Mouse (Mus musculus) activated CD4-positive, CD25-positive, alpha-beta regulatory T cell, adult 4 months (primary cell): ENCODE measurements around the gene Hamp2. TPM values are rescaled to one million over a fixed set of nuclear protein-coding genes. Genes with fewer than 3 reads are reported as not detected.
"Not testable (repeated sequence)": the region's sequence is repeated elsewhere in the genome, so short reads cannot be mapped to it uniquely, and the experiment has no call there.

ENCODE experiments used
- ATAC-seq: one replicate; pipeline ENCODE4 v1.8.0; 2017
- polyA plus RNA-seq, 2 experiments: library from polyadenylated mRNA; unstranded; fragments of 100-300 nt; shearing (Covaris generic); gene quantifications; one replicate each; pipeline ENCODE4 v1.2.1; 2017

Hamp2 gene
- polyA plus RNA-seq, 2 experiments from 2014 or later: not detected

DNA sequence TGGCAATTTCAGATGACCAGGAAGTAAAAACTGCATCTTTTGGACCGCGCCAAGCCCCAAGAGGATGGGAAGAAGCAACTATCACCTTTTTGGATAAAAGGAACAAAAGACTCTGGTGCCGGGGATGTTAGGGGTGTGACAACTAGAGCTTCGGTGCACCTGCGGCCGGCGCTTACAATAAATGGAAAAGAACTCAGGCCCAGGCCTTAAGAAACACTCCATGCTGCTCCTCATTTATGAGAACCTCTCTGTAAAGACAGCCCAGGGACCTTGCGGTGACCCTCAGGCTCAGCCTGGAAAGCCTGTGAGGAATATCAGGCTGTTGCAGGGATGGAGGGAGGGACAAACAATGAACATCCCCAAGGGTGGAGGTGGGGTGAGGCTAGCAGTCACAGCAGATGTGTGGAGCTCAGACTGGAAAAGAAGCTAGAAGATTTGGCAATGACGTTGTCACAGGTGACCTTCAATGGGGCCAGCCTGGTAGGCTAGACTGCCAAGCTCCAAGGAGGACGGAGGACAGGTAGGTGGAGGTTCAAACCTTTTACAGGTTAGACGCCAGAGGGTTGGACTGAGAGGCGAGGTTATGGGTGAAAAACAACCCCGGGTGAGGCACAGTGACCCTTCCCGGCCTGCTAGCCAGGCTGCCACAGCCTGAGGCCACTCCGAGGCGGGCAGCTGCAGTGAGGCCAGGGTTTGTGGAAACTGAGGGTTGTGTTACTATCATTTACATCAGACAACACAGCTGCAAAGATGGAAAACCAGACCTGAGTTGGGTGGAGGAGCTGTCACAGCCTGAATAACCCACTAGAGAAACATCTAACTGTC, 28.2 kb upstream of the Hamp2 start:
- no peak for ATAC-seq

DNA sequence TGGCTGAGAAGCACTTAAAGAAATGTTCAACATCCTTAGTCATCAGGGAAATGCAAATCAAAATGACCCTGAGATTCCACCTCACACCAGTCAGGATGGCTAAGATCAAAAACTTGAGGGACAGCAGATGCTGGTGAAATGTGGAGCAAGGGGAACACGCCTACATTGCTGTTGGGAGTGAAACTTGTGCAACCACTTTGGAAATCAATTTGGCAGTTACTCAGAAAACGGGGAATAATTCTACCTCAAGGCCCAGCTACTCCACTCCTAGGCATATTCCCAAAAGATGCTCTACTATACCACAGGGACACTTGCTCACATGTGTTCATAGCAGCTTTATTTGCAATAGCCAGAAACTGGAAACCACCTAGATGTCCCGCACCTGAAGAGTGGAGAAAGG, 25.4 kb upstream of the Hamp2 start:
- not testable (repeated sequence) for ATAC-seq

DNA sequence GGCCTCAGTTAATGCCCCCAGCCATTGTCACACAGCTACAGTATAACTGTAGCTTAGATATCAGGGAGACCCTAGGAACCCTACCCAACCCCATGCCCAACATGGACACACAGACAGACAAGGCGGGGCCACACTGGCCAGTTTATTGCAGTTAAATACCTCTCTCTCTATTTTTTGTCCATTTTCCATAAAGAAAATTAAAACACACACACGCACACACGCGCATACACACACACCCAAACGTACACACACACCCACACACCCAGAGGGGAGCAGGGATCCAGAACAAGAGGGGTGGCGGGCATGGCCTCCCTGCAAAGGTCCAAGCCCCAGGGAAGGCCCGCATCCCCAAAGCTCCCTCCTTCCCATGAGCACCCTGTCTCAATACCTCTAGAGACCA, 21.4 kb upstream of the Hamp2 start:
- no peak for ATAC-seq

DNA sequence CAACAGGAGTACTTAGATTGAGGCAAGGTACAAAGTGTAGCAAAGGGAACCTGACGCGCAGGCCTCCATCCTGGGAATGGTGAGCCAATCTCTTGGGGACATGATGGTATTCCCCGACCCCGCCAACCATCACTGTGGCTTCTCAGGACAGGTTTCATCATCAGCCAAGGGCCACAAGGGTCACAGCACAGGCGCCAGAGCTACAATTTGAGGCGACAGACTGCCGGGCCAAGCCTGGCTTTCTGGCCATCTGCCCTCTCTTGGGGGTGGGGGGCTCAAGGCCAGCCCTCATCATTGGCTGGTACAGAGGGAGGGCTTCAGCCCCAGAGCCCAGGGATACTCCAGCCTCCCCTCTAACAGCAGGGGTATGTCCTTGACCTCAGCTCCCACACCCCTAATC, 21.0 kb upstream of the Hamp2 start:
- ATAC-seq: not testable (repeated sequence)

DNA sequence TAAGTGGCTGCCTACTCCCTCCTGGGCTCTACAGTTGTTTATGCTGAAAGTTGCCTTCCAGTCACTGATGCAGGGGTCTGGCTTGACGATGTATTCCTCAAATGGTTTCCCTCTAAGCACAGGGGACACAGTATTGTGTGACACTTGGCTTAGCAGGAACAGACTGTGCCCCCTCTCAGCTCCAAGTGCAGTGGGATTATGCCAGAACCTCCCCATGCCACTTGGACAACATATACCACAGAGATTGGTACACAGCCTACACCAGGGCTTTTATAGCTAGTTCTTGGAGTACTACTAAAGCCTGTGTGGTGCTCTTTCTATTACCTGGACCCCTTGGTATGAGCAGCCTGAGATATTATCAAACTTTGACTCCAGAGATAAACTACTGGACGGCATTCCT, 20.2 kb upstream of the Hamp2 start:
- ATAC-seq: not testable (repeated sequence)

DNA sequence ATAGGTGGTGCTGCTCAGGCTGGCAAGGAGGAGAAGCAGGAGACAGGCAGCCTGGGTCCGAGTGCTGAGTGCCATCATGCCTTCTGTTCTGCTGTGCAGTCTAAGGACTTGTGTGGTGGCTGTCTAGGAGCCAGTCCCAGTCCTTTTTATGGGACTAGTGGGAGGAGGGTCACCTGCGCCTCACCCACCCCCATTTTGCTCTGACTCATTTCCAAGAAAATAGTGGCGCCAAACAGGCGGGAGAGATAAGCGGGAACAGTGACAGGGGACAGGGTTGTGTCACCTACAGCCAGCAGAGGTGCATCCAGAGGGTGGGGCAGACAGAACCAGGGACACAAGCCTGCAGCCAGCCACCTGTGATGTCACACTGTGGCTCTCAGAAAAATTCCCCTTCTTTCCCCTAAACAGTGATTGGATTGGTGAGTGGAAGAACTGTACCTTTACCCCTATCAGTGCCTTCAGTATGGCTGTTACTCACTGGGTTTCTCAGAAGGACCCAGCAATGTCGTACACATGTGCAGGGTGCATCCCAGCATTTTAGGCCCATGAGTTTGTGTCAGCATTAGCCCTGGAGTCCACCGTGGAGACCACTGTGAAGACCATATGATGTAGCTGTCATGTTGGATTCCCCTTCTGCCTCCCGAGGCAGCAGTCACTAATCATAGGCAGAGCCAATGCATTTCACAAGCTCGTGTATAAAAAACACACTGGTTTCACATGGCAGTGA, 19.6 kb upstream of the Hamp2 start, which contains the start of gene Hamp:
TSS of gene Hamp (minus strand) at position 124 of the 727 bp plus-strand sequence.
- no peak for ATAC-seq

DNA sequence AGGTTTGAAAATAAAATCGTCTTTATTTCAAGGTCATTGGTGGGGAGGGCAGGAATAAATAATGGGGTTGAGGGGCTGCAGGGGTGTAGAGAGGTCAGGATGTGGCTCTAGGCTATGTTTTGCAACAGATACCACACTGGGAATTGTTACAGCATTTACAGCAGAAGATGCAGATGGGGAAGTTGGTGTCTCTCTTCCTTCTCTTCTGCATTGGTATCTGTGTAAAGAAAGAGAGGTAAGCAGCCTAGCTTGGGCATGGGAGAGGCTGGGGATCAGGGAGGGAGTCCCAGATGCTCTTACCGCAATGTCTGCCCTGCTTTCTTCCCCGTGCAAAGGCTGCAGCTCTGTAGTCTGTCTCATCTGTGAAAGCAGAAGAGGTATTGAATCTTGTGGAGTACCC, 17.9 kb upstream of the Hamp2 start:
- ATAC-seq: not testable (repeated sequence)

DNA sequence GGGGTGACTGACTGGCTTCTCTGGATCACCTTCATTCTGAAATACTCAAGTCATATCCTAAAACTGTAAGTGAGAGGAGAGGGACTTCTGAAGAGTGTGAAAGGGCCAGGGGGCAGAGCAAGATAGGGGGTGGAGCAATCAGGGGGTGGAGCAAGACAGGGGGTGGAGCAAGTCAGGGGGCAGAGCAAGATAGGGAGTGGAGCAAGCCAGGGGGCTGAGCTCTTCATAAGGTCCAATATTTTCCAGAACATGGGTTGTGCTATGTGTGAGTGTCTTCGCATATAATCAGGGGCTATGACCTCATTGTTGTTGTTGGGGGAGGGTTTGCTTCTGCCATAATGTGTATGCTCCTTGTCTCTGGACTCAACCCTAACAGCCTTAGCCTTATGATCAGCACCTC, 15.6 kb upstream of the Hamp2 start:
- not testable (repeated sequence) for ATAC-seq

DNA sequence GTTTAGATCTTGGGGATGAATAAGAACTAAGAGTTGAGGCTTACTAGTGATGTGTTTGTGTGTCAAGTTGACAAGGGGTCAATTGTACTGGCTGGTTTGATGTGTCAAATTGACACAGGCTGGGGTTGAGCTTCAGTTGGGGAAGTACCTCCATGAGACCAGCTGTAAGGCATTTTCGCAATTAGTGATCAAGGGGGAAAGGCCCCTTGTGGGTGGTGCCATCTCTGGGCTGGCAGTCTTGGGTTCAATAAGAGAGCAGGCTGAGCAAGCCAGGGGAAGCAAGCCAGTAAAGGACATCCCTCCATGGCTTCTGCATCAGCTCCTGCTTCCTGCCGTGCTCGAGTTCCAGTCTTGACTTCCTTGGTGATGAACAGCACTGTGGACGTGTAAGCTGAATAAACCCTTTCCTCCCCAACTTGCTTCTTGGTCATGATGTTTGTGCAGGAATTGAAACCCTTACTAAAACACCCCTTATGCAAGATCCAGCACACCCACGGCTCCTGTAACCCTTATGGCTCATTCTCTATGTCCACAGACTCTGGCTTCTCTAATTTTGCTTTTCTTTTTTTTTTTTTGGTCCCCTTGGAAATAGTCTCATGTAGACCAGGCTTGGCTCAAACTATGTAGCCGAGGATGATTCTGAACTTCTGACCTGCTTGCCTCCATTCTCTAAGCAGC, 11.1 kb upstream of the Hamp2 start:
- not testable (repeated sequence) for ATAC-seq

DNA sequence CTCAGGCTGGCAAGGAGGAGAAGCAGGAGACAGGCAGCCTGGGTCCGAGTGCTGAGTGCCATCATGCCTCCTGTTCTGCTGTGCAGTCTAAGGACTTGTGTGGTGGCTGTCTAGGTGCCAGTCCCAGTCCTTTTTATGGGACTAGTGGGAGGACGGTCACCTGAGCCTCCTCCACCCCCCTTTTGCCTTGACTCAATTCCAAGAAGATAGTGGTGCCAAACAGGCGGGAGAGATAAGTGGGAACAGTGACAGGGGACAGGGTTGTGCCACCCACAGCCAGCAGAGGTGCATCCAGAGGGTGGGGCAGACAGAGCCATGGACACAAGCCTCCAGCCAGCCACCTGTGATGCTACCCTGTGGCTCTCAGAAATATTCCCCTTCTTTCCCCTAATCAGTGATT, 410 bp downstream of the Hamp2 start:
- no peak for ATAC-seq

DNA sequence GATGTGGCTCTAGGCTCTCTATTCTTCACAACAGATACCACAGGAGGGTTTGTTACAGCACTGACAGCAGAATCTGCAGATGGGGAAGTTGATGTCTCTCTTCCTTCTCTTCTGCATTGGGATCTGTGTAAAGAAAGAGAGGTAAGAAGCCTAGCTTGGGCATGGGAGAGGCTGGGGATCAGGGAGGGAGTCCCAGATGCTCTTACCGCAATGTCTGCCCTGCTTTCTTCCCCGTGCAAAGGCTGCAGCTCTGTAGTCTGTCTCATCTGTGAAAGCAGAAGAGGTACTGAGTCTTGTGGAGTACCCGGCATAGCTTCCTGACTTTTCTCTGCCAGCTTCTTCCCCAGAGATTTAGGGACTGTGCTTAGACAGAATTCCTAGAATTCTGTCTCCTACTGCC, 2.0 kb downstream of the Hamp2 start:
- ATAC-seq: not testable (repeated sequence)

DNA sequence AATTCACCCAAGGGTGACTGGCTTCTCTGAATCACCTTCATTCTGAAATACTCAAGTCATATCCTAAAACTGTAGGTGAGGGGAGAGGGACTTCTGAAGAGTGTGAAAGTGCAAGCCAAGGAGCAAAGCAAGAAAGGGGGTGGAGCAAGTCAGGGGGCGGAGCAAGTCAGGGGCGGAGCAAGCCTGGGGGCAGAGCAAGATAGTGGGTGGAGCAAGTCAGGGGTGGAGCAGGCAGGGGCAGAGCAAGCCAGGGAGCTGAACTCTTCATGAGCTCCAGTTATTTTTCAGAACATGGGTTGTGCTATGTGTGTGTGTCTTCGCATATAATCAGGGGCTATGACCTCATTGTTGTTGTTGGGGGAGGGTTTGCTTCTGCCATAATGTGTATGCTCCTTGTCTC, 4.3 kb downstream of the Hamp2 start:
- ATAC-seq: no peak

DNA sequence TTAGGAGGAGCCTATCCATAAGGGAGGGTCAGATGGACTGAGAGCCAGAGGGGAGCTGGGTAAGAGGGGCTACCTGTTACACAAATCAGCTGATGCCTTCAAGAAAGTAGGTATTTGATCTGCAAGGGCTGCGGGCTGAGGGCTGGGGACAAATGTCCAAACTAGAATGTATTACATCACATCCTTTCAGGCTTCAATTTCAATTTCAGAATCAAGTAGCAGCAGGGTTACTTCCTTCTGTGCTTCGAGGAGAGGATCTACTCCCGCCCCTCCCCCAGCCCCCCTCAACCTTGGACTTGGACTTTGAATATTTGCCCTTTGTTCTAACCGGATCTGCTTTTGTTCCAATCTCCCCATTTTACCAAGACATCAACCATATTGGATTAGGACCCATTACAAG, 7.3 kb downstream of the Hamp2 start:
- no peak for ATAC-seq

DNA sequence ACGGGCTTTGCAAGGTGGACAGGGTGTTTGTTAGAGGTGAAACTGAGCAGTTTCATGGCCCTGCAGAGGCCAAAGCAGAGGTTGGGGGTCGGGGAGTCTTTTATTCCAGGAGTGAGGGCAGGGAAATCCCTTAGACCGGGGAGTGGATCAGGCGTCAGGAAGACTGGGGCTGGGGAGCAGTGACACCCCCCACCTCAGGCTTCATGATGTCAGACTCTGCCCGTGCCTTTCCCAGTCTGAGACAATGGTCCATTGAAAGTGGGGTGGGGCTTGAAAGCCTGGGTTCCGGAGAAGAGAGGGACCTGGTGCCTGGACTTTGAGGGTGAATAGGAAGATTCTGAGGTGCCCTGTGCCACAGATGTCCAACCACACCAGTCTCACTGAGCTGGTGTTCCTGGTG, 7.8 kb downstream of the Hamp2 start:
- ATAC-seq: no peak

DNA sequence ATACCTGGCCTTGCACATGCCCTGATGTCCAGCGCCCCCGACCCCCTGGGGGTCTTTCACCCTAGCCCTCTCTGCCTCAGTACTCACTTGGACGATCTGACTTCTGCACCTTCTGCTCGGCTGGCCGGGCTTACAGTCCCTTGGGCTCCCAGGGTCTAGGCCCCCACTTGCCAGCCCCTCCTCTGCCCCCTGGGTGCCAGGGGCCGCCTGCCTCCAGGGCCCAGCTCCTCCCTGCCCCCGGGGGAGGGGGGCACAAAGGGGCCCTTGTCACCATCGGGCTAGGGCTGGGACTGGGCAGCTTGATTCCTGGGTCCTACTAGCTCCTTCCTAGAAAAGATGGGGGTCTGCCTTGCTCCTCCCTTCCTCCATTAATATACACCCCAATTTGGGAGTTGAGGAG, 9.7 kb downstream of the Hamp2 start, which contains the start of gene Mag:
TSS of gene Mag (minus strand) at position 142 of the 400 bp plus-strand sequence.
- ATAC-seq: no peak

DNA sequence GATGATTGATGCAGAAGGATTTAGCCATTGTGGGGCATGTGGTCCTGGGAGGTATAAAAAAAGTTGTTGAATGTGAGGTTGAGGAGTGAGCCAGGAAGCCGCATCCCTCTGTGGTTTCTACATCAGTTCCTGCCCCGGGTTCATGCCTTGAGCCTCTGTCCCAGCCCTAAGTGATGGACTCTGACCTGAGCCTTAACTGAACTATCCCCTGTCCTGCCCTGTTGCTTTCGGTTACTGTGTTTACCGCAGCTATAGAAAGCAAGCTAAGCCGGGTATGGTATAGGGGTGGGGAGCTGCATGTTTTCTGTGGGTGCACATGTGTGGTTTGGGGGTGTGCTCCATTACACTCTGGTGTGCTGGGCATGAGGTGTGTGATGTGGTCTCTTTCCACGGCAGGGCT, 14.7 kb downstream of the Hamp2 start:
- ATAC-seq: no peak

DNA sequence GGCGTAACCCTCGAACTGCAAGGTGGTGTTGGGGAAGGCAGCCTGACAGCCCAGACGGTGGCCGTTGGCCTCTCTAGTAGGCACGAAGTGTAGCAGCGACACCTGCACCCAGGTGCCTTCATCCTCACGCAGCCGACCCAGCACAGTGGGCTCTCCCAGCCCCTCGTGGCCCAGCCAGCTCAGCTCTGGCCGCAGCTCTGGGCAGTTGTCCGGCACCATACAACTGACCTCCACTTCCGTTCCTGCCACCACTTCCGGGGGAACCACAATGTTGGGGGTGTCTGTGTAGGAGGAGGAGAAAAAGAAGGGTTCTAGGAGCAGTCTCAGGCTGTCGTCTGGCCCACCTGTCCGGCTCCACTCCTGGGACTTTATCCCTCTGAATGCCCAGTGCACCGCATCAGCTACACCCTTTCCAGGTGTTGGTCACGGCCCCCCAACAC, 15.5 kb downstream of the Hamp2 start:
- no peak for ATAC-seq

DNA sequence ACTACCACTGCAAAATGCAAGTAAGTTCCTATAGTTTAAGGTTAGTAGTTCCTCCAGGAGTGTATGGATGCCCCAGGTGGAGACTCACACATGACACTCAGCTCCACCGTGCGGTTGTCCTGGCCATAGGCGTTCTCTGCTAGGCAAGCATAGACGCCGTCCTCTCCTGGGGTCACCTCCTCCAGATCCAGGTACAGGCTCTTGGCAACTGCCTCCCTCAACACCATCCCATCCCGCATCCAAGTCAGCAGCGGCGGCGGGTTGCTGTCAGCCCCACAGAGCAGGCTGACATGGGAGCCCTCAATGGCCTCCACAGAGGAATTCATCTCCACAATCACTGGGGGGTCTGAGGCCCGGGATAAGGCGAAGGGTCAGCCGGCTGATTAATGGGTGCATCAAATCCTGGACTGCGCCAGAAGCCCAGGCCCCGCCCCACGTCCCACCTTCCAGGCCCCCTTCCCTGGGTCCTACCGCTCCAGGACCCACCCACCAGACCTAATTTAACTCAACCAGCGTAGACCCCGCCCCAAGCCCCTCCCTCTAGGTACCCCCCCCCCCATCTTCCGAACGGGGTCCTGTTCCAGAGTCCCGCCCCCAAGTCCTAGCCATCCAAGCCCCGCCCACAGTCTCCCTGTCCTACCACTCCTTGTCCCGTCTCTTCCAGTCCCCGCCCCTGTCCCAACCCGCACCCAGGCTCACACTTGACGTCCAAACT, 16.0 kb downstream of the Hamp2 start:
- ATAC-seq: no peak

DNA sequence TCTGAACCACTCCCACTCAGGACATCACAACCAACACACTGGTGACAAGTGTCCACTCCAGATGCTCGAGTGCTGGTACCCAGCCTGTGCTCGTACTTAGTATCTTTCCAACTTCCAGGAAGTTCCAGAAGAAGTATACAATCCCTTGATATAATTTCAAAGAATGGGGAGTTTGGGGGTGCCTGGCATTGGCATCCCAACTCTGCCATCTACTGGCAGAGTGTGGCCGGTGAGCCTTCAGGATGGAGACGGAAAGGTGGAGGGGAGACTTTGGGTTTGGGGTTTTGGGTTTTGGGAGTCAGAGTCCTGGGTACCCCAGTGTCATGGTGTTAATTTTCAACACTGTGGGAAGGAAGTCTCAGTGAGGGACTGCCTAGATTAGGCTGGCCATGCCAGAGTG, 20.4 kb downstream of the Hamp2 start:
- no peak for ATAC-seq

DNA sequence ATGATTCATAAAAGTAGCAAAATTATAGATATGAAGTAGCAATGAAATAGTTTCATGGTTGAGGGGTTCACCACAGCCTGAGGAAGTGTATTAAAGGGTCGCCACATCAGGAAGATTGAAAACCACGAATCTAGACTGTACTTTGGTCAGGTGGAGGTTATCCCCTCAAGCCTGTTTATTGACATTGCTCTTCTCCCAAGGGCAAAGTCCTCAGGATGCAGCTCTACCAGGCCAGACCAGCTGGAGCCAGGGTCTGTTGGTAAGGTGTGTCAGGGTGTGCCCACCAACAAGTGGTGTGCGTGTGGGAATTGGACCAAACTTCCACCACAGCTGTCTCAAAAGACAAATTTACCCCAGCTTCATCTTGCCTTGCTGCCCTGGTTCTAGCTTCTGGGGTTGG, 29.3 kb downstream of the Hamp2 start:
- no peak for ATAC-seq

DNA sequence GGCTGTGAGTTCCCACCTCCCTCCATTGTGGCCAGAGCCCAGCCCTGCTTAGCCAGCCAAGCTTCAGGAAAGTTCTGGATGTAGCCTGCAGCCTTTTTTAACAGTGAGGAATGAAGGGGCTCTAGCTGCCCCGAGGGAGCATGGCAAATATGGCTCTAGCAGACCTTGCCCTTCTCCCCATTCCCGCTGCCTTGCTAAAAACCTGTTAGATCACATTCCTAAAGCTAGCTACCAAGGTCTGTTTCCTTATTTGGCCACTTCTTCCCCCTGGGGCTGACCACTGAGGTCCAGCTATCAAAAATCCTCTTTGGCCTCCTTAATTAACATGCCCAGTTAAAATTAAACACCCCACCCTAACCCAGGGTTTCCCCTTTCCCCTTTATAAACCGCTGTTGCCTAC, 32.0 kb downstream of the Hamp2 start:
- ATAC-seq: no peak

DNA sequence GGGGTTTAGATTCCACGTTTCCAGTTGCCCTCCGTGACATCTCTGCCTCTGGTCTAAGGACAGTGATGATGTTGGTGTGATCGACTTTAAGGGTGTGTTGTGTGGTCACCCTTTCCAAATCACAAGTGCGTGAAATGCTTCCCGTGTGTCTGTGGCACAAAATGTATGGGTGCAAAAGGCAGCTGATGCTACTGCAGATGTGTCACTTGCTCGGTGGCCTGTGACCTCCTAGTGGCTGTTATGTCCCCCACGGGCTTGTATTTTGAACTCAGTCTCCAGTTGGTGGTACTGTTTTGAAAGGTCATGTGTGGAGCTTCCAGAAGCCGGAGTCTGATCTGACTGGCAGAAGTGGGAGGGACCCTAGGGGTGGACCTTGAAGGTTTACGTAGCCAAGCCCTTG, 32.7 kb downstream of the Hamp2 start:
- ATAC-seq: no peak

DNA sequence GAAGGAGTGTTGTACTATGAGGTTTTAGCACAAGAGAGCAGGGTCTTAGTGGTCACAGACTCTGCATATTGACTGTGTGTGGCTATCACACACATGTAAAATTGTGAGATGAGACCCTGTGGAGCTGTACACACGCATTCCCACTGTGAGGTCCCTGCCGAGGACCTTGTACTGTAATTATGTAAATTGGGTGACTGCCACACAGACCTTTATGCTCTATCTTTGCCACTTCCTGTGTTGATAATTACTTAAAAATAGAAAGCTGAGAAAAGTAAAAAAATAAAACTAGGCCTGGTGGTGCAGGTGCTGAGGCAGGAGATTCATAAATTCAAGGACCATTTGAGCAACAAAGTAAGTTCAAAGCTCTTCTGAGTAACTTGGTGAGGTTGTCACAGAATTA, 33.8 kb downstream of the Hamp2 start:
- peak; percentile 20 for ATAC-seq
